Mouse (Mus musculus) lung, adult 18-20 months (tissue): Measurements from ENCODE around the gene Tdpoz4.
"Not testable (repeated sequence)": the region's sequence is repeated elsewhere in the genome, so short reads cannot be mapped to it uniquely, and the experiment has no call there.

Experiments
- DNase-seq, 2 experiments: peaks; one replicate each; pipeline ENCODE4 v3.0.0; 2022; ENCODE audit warnings: mixed read lengths in 2 of 2

The Tdpoz4 gene

DNA sequence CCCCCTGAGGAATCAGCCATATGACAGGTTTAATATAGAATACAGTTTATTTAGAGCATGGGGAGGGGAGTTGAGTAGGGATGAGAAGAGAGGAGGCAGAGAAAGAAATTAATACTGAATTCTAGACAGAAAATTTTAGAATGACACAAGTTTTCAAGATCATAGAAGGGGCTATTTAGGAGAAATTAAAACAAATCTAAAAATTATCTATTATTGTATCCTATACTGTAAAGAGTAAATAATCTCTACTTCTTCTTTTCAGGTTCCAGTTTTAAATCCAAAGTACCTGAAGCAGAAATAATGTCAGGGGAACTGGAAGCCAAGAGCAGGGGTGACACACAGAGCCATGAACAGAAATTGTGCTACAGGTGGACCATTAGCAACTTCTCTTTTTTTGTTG is at the start of gene Tdpoz4:
Tdpoz4 (plus strand) TSS at position 301 of the 400 bp plus-strand sequence.
- not testable (repeated sequence) for DNase-seq

DNA sequence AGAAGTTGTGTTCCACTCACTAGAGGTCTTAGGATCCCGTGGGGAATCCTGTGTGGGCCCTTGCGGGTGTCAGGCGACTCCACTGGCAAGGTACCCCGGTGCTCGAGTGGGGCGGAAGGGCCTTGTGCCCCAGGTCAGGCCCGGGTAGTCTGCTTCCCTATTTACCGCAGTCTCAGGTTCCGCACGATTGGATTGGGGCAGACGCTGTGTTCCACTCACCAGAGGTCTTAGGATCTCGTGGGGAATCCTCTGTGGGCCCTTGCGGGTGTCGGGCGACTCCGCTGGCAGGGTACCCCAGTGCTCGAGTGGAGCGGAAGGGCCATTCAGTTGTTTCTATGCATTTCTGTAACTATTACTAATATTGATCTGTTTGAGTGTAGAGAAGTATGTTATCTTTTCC is 42.2 kb upstream of the Tdpoz4 start:
- not testable (repeated sequence) for DNase-seq

DNA sequence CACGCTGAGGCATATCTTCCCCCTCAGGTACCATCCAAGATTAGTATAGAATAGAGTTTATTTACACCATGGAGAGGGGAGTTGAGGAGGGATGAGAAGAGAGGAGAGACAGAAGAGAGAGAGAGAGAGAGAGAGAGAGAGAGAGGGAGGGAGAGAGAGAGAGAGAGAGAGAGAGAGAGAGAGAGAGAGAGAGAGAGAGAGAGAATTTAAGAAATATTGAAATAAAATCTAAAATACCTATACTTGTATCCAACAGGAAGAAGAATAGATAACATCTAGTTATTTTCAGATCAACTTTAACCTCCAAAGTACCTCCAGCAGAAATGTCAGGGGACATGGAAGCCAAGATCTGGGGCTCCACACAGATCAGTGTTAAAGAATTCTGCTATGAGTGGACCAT is 23.5 kb upstream of the Tdpoz4 start, which contains the start of gene Gm5773:
Gm5773 (plus strand) TSS at position 301 of the 400 bp plus-strand sequence.
- DNase-seq = not testable (repeated sequence)

DNA sequence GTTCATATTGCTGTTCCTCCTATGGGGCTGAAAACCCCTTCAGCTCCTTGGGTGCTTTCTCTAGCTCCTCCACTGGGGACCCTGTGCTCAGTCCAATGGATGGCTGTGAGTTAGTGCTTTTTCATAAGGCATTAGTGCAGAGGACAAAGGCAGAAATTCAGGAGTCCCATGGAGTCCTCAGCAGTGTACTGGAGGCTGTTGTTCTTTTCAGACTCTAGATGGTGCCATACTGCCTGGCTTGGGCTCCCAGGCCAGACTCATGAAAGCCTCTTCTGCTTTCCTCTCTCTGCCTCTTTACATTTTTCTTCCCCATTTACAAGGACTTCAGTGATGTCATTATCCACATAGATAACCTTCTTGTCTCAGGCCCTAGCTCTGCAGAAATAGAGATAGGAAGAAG is 17.1 kb downstream of the Tdpoz4 start:
- not testable (repeated sequence) for DNase-seq

DNA sequence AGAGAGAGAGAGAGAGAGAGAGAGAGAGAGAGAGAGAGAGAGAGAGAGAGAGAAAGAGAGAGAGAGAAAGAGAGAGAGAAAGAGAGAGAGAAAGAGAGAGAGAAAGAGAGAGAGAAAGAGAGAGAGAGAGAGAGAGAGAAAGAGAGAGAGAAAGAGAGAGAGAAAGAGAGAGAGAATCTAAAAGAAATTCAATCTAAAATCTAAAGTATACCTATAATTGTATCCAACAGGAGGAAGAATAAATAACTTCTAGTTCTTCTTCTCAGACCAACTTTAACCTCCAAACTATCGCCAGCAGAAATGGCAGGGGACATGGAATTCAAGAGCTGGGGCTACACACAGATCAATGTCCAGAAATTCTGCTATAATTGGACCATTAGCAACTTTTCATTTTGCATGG is 29.5 kb downstream of the Tdpoz4 start, which contains the start of gene Tdpoz3:
Tdpoz3 (plus strand) TSS at position 301 of the 400 bp plus-strand sequence.
- DNase-seq = not testable (repeated sequence)
